Mouse (Mus musculus) frontal cortex, postnatal 10 days (tissue): ENCODE measurements around the gene Tmed2.
"Not testable (repeated sequence)": the region's sequence is repeated elsewhere in the genome, so short reads cannot be mapped to it uniquely, and the experiment has no call there.

Experiments
- DNase-seq, 2 experiments: peaks; one replicate each; pipeline ENCODE4 v3.0.0; 2022; ENCODE audit warnings: low spot score in 2 of 2, mixed read lengths in 1 of 2

Gene Tmed2

GRCm38 (mm10) chr5:124540383-124540786, at the start of gene Tmed2:
Gene Tmed2 (plus strand): TSS chr5:124540695.
- DNase-seq = peak; percentile 96

DNA sequence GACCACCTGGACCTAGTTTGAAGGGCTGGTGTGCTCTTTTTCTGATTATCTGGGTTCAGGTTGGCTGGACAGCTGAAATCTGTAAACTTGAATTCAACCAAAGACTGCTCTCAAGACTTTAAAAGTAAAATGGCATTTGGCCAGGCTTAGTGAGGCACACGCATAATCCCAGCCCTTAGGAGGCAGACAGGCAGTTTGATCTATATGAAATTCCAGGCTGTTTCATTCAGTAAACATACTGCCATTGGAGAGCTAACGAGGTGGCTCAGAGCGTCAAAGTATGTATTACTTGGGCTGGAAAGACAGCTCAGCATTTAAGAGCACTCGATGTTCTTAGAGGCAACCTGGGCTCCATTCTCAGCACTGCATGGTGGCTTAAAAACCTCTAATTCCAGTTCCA, 48.8 kb upstream of the Tmed2 start:
- DNase-seq = no peak

DNA sequence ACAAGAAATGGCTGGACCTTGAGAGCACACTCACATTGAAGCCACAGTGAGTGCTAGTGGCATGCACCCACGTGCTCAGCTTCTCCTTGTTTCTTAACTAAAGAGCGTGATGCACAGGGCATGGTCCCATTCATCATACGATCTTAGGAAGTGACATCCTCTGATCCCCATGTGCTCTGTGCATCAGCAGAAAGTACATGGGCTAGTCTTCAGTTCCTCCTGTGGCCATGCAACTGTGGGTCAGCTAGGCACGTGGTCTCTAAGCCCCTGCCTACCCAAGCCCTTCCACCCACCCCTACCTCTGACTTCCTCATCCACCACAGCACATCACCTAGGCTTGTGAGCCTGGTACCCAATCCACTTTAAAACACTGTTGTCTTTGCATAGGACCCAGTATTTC, 47.9 kb upstream of the Tmed2 start:
- no peak for DNase-seq

- DNase-seq = no peak
These were observed 47.0 kb upstream of the Tmed2 start for GRCm38 (mm10) chr5:124493455-124493854.

GRCm38 (mm10) chr5:124495547-124495946, 44.9 kb upstream of the Tmed2 start:
- DNase-seq = no peak

DNA sequence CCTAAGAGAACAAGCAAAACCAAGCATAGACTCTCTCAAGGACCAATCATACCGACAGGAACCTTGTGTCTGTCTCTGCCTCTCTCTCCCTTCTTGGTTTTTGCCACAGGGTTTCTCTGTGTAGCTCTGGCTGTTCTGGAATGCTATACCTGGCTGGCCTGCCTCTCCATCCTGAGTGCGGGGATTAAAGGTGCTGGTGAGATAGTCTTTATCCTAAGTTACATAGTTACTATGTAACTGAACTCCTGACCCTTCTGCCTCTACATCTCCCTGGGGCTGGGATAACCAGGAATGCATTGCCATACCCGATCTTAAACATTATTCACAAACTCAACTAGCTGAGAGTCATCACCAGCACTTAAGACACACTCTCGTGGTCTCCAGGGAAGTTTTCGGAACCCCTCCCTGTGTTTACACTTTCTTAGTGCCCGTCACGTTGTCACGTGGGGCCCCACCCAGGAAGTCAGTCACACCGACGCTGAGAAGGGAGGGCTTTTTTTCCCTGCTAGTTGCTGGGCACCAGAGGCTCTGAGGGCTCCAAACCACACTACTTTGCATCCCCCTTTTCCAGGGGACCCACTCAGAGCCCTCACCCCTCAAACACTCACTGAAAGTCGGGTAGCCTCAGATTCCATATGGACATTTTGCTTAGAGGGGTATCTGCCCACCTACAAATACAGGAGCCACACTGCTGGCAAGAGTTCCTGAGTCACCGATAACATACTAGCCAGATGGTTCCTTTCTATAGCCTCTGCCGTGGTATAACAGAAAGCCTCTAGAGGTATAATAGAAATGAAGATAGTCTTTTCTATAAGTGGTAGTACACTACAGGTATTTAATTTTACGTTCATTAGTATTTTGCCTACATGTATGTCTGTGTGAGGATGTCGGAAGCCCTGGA, 43.6 kb upstream of the Tmed2 start:
- DNase-seq = no peak

DNA sequence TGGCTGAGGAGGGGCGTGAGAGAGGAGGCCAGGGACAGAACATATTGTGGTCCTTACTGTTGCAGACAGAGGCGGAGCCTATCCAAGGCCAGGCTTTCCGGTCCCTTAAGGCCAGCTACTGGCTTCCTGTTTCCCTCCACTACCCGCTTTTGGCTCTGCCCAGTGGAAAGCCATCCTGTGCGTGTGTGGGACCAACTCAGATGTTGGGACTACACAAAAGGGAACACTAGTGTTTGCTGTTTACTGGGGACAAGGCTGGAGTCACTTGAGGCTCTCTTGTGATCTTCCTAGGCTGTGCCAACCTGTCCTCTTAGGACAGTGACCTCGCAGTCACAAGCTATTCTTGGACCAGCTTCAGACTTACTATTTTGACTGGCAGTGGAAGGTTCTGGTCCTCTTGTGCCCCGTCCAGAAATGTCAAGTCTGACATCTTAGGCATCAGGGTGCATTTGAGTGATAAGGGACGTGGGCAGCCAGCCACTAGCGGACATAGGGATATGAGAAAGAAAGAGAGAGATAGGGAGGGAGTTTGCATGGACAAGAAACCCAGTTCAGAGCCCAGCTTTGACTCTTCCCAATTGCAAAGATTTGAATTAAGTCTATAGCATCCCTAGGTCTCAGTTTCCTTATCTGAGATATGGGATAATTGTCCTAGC, 42.1 kb upstream of the Tmed2 start:
- no peak for DNase-seq

GRCm38 (mm10) chr5:124499001-124499400, 41.5 kb upstream of the Tmed2 start:
- no peak for DNase-seq

DNA sequence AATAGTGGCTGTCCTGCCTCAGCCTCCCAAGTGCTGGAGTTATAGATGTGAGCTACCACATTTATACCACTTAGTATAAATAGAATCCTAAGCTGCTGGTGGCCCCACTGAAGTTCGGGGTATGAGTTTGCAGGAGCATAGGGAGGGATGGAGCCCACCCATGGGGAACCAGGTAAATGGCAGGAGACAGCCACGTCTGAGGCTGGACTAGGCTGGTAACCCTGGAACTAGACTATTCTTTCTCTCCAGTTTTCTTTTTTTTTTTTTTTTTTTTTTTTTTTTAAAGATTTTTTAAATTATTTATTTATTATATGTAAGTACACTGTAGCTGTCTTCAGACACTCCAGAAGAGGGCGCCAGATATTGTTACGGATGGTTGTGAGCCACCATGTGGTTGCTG, 40.5 kb upstream of the Tmed2 start:
- DNase-seq = not testable (repeated sequence)

DNA sequence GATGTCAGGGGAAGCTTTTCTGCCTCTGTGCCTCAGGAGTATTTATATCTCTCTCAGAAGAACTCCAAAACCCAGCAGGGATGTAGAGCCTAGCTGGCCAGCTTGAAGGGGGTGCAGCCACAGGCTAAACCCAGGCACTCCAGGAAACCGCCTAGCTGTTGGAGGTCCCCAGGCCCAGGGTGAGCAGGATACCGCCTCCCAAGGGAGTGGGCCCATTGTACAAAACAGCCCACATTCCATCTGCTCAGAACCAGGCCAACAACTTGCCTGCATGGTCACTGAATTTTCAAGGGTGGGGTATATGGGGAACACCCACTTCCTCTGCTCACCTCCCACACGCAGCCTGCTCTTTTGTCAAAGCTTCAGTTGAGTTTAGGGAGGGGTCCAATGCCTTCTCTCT, 39.9 kb upstream of the Tmed2 start:
- DNase-seq = no peak

DNA sequence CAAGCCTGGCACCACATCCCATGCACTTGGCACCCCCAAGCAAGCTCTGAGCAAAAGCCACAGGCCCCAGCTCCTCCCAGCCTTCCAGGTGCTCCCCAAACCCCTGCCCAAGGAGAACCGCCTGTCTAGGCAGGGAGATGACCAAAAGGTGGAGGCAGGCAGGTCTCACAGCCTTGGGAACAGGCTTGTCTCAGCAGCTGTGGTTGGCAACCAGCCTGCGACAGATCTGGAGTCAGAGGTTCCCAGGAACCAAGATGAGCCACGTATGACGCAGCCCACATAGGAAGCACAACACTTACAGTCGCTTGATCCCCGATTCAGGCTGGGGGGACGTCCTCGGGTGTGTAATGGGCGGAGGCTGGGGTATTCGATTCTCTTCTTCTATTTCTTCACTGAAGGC, 39.0 kb upstream of the Tmed2 start:
- DNase-seq = no peak

- DNase-seq = no peak
These were observed 36.8 kb upstream of the Tmed2 start for GRCm38 (mm10) chr5:124503742-124504141.

DNA sequence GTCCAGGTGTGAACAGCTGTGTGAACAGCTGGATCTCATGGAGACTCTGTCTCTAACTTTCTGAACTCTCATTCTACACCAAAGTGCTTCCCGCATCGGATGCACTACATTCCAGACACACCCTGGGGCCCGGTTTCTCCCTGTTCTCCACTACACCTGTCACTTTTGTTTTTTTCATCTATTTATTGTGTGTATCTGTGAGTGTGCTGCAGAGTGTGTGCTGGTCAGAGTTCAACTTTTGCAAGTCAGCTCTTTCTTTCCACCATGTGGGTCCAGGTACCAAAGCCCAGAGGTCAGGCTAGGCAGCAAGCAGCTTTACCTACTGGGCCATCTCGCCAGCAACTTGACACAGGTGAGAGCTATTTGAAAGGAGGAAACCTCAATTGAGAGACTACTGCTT, 35.3 kb upstream of the Tmed2 start:
- no peak for DNase-seq

DNA sequence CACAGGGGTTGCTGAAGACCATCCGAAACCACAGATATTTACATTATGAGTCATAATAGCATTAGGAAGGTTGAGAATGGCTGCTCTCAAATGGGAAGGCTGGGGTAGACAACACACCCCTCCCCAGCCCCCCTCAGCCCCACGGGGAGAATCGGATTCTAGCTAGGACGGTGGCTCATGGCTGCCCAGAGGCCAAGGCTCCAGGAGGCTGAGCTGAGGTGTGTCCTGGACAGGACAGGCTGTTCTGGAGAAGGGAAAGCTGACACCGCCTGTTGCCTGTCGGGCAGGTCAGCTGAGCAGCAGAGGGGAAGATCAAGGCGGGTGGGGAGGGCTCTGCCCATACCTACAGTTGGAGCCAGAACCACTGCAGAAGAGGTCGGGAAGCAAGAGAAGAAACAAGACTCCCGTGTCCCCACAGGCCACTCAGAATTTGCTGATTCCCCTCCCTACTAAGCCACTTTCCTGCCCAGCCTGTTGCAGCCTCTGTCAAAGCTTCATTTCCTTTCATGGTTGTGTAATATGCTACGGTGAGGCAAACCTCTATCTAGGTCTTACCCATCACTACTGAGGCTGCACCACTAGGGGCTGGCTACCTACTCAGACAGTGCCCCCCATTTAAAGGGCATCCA, 33.6 kb upstream of the Tmed2 start:
- DNase-seq = no peak

- no peak for DNase-seq
These were observed 31.3 kb upstream of the Tmed2 start for GRCm38 (mm10) chr5:124509200-124509599.

DNA sequence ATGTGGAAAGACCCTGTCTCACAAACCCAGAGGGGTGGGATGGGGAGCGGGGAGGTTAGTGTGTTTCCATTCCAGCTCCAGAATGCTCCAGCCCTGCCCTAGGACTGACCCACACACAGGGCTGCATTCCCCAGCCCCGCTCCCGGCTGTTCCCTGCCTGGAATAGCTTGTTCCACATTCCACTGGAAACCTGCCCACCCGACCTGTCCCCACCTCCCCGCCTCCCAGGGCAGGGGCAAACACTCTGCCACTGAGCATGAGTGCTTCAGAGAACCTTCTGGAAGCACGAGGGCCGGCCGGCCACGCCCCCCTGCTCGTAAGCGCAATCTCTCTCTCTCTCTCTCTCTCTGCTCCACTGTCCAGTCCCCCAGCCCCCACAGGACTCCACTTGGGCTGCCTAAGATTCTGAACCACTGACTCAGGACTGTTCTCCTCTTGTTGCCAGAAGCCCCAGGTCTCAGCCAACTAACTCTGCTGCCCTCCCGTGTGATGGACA, 30.7 kb upstream of the Tmed2 start:
- DNase-seq = no peak

- no peak for DNase-seq
These were observed 29.9 kb upstream of the Tmed2 start for GRCm38 (mm10) chr5:124510536-124511050.

GRCm38 (mm10) chr5:124515789-124516188, 24.7 kb upstream of the Tmed2 start:
- DNase-seq = no peak

DNA sequence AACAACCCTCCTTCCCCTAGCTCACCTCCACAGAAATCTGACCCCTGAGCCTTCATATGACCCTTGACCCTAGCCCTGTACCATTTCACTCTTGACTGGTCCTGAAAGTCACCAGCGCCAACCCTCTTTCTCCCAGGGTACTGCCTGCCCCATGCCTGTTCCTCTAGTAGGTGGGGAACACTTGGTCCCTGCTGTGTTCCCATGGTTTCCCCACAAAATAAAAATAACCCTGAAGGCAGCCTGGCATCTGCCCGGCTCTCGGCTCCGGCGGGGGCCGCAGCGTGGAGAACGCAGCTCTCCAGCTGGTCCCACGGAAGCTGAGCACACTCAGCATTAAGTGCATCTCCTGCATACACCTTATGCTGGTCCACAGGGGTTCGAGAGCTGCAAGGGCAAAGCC, 21.8 kb upstream of the Tmed2 start:
- DNase-seq = peak; percentile 51 to 76

GRCm38 (mm10) chr5:124521588-124521987, 18.9 kb upstream of the Tmed2 start:
- DNase-seq = no peak

- no peak for DNase-seq
These were observed 17.5 kb upstream of the Tmed2 start for GRCm38 (mm10) chr5:124523032-124523431.

GRCm38 (mm10) chr5:124524943-124525342, 15.6 kb upstream of the Tmed2 start:
- no peak for DNase-seq
